Mouse (Mus musculus): ENCODE measurements at regions not wholly inside any gene's neighbourhood (a gene's known extent, or its start where the extent isn't known, plus 50 kb on each side); places are given as distances from the start of the nearest gene placed in this dataset.
A peak's percentile ranks its signal among the peaks of the same experiment; 100 is the strongest.

DNA sequence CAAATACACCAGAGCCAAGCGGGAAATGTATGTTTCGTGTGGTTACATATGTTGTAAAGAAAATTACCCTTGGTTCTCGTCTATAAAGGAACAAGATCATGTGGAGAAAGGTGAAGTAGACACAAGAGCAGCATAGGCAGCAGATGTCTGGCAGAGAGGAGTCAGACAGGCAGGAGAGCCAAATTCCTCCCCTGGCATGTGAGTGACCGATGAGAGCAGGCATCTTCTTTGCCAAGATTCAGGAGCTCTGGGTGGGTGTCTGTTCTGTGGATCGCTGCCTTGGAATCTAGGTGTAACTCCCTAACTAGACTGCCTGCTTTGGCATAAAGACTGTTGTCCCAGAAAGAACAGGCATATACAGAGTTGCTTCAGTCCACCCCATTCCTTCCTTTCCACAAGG, 275.1 kb upstream of the Col8a1 start:
- DNase-seq: no peak
- 80% methylated on average over 5 of the region's 5 CpGs for WGBS

DNA sequence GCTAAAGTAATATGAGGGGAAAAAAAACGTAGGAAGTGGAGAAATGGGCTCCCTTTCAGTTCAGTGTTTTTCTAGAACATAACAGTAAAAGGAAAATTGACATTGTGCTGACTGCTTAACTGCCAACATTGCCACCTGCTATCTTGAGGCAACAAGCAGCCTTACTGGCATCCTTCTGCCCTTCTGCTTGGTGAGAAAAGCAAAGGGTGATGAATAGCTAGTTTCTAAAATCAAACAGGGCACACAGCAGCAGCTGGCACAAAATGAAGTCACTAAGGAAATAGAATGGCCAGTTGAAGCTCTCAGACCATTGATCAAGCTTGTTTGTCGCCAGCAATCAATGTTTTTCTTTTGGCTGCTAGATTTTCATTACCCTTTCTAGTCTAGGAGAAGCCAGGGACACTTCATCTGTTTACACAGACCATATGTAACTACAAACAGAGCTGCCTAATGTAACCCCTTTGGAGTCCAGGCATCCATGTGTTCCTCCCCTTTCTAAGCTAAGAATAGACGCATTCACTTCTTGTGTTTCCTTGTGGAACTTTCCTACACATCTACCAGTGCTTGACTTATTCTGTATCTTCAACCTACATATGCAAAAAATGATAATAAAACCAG, 314.2 kb upstream of the Col8a1 start:
- Histone ChIP-seq H3K27ac (ENCODE audit: low read depth) (no peak overlapping the region), H3K4me2 (no peak overlapping the region), H3K27me3 (ENCODE audit: insufficient read depth, low read length) (no peaks in the 10 kb centered on the region), H3K36me3 (ENCODE audit: insufficient read depth) (no peaks in the 10 kb centered on the region), H3K4me3 (ENCODE audit: low read depth, low read length) (no peak overlapping the region), H3K9ac (no peak overlapping the region), H3K9me3 (ENCODE audit: low read depth, low read length) (no peaks in the 10 kb centered on the region), H3K4me1 (ENCODE audit: insufficient read depth) (no peaks in the 10 kb centered on the region)
- 52% methylated on average over 3 of the region's 3 CpGs for WGBS
- DNase-seq (peak; percentile 4), ATAC-seq (ENCODE audit: insufficient read depth) (no peak)
- TF ChIP-seq CTCF (IDR thresholded peaks at IDR 0.05; ENCODE audit: low read depth): no peak

More for the DNA sequence above, 275.1 kb upstream of the Col8a1 start:
- no peak overlapping the region for H3K27ac ChIP-seq (ENCODE audit: low read depth)
- H3K4me2 ChIP-seq: no peak overlapping the region
- TF ChIP-seq CTCF (IDR thresholded peaks at IDR 0.05; ENCODE audit: low read depth): no peak
- H3K9ac ChIP-seq: no peak overlapping the region
- H3K36me3 ChIP-seq (ENCODE audit: insufficient read depth): no peaks in the 10 kb centered on the region
- no peaks in the 10 kb centered on the region for H3K27me3 ChIP-seq (ENCODE audit: insufficient read depth, low read length)
- no peaks in the 10 kb centered on the region for H3K4me1 ChIP-seq (ENCODE audit: insufficient read depth)
- no peak overlapping the region for H3K4me3 ChIP-seq (ENCODE audit: low read depth, low read length)
- no peak for ATAC-seq (ENCODE audit: insufficient read depth)
- no peaks in the 10 kb centered on the region for H3K9me3 ChIP-seq (ENCODE audit: low read depth, low read length)

DNA sequence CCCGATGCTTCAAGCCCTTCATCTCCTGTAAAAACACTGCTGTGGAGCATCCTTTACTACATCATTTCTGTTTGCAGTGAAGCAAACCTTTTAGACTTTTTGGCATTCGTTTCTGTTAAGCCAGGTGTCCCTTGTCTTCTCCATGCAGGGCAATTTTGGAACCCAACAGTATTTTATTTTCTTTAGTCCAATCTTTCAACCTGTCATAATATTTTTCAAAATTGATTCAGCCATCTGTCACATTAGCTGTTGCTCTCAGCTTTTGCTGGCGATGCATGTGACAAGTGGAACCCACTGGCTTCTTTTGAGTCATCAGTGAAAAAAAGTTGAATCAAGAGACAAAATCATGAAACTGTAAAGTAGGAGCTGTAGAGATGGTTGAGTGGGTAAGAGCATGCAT, 317.9 kb upstream of the Col8a1 start:
- no peaks in the 10 kb centered on the region for H3K36me3 ChIP-seq (ENCODE audit: insufficient read depth)
- DNase-seq: no peak

DNA sequence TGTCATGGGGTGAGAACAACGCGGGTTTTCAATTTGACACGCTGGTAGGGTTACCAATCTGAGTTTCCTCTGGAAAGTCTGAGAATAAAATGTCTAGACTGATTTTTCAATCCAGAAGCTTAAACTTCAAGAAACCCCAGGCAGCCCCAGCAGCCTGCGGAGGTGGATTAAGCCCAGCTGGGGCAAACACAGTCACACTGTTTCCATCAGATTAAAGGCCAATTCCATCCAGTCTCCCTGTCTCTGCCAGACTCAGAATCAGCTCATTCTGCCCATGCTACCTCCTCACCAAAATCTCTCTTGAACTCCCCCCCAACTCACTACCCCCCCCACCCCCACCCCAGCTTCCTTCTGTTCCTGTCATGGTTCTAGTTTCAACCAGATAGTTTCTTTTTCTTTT, 307.9 kb upstream of the Dcbld2 start:
- no peaks in the 10 kb centered on the region for H3K36me3 ChIP-seq (ENCODE audit: insufficient read depth)
- no peak for ATAC-seq (ENCODE audit: insufficient read depth)
- 59% methylated on average over 4 of the region's 4 CpGs for WGBS

More for the DNA sequence above, 317.9 kb upstream of the Col8a1 start:
- Histone ChIP-seq H3K9ac (no peak overlapping the region), H3K27me3 (ENCODE audit: insufficient read depth, low read length) (no peaks in the 10 kb centered on the region), H3K4me1 (ENCODE audit: insufficient read depth) (no peaks in the 10 kb centered on the region), H3K4me3 (ENCODE audit: low read depth, low read length) (no peak overlapping the region), H3K9me3 (ENCODE audit: low read depth, low read length) (no peaks in the 10 kb centered on the region), H3K4me2 (no peak overlapping the region), H3K27ac (ENCODE audit: low read depth) (no peak overlapping the region)
- 72% methylated on average over 3 of the region's 3 CpGs for WGBS
- no peak for ATAC-seq (ENCODE audit: insufficient read depth)
- no peak for TF ChIP-seq CTCF (IDR thresholded peaks at IDR 0.05; ENCODE audit: low read depth)

DNA sequence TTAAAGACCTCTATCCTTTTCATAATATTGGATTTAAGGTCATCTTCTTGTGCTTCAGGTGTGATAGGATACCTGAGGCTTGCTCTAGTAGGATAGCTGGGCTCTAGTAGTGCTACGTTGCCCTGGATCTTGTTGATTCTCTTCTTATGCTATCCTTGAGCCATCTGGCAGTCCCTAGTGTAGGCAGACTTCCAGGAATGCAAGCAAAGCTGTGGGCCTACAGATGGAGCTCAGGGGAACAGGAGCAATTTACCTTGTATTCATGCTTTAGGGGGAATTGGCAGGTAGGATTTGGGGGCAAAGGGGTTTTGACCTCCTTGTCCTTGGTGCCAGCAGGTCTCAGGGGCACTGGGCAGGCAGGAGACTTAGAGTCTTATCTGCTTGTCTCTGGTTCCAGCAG, 297.8 kb upstream of the Dcbld2 start:
- H3K4me2 ChIP-seq: no peak overlapping the region
- ATAC-seq (ENCODE audit: insufficient read depth) (no peak), DNase-seq (no peak)
- H3K9me3 ChIP-seq (ENCODE audit: low read depth, low read length): no peaks in the 10 kb centered on the region
- H3K4me1 ChIP-seq (ENCODE audit: insufficient read depth): no peaks in the 10 kb centered on the region
- no peaks in the 10 kb centered on the region for H3K36me3 ChIP-seq (ENCODE audit: insufficient read depth)
- WGBS: 68% methylated on average over 1 of the region's 1 CpGs
- no peak for TF ChIP-seq CTCF (IDR thresholded peaks at IDR 0.05; ENCODE audit: low read depth)
- H3K27ac ChIP-seq (ENCODE audit: low read depth): no peak overlapping the region
- no peak overlapping the region for H3K9ac ChIP-seq
- no peak overlapping the region for H3K4me3 ChIP-seq (ENCODE audit: low read depth, low read length)
- H3K27me3 ChIP-seq (ENCODE audit: insufficient read depth, low read length): no peaks in the 10 kb centered on the region

More for the DNA sequence above, 307.9 kb upstream of the Dcbld2 start:
- no peak for TF ChIP-seq CTCF (IDR thresholded peaks at IDR 0.05; ENCODE audit: low read depth)
- Histone ChIP-seq H3K4me3 (ENCODE audit: low read depth, low read length) (no peak overlapping the region), H3K27ac (ENCODE audit: low read depth) (no peak overlapping the region), H3K9me3 (ENCODE audit: low read depth, low read length) (no peaks in the 10 kb centered on the region), H3K27me3 (ENCODE audit: insufficient read depth, low read length) (no peaks in the 10 kb centered on the region), H3K4me2 (no peak overlapping the region), H3K4me1 (ENCODE audit: insufficient read depth) (no peaks in the 10 kb centered on the region), H3K9ac (no peak overlapping the region)
- no peak for DNase-seq

DNA sequence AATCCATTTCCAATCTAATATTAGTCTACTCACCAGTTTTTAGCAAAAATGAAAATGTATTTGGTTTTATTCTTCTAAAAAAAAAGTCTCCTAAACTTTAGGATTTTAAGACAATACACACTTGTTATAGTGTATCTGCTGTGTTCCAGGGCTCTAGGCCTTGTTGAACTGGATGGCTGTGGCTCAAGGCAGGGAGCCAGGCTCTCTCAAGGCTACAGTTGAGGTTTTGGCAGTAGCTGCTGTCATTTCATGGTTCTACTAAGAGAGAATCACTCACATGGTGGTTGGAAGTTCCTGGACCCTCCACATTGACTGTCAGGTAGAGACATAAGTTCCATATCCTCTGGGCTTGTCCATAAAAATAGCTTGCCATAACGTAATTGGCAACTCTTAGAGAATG, 282.2 kb upstream of the Dcbld2 start:
- no peaks in the 10 kb centered on the region for H3K9me3 ChIP-seq (ENCODE audit: low read depth, low read length)
- WGBS: 67% methylated on average over 1 of the region's 1 CpGs
- H3K4me3 ChIP-seq (ENCODE audit: low read depth, low read length): no peak overlapping the region
- H3K27ac ChIP-seq (ENCODE audit: low read depth): no peak overlapping the region
- ATAC-seq (ENCODE audit: insufficient read depth) (no peak), DNase-seq (no peak)
- no peak overlapping the region for H3K4me2 ChIP-seq
- no peak for TF ChIP-seq CTCF (IDR thresholded peaks at IDR 0.05; ENCODE audit: low read depth)
- no peaks in the 10 kb centered on the region for H3K4me1 ChIP-seq (ENCODE audit: insufficient read depth)
- no peak overlapping the region for H3K9ac ChIP-seq
- no peaks in the 10 kb centered on the region for H3K27me3 ChIP-seq (ENCODE audit: insufficient read depth, low read length)
- H3K36me3 ChIP-seq (ENCODE audit: insufficient read depth): no peaks in the 10 kb centered on the region

DNA sequence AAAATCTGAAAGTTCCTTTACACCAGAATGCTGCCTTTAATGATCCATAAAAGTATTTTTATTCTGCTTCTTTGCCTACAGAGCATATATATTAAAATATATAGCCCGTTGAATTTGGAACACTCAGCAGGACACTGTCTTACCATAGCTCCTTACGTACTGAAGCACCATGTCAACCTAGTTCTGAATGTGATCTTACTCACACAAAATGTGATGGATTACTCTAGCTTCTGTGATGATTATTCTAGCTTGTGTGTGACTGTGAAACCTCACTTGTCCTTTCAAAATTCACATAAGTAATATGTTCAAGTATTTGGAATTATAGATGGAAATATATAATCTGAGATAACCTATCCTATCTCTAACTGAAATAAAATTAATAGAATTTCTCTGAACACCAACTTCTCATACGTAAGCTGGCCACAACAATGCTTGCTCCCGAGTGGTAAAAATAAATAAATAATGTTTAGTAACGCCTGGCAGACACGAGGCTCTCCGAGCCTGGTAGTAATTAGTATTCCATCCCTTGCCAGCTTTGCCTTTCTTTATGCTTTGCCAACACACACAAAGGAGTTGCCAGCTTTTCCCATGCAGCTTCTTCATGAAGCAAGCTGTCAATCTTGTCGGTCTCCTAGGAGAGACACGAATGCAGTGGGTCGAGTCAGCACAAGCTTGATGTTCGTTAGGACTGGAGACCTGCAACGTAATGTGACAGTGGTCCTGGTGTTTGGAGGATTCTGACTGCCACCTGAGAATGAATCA, 271.9 kb upstream of the Dcbld2 start:
- 73% methylated on average over 12 of the region's 12 CpGs for WGBS
- ATAC-seq (ENCODE audit: insufficient read depth): no peak

More for the DNA sequence above, 271.9 kb upstream of the Dcbld2 start:
- H3K9me3 ChIP-seq (ENCODE audit: low read depth, low read length): no peaks in the 10 kb centered on the region
- H3K27ac ChIP-seq (ENCODE audit: low read depth): no peak overlapping the region
- no peaks in the 10 kb centered on the region for H3K4me1 ChIP-seq (ENCODE audit: insufficient read depth)
- H3K36me3 ChIP-seq (ENCODE audit: insufficient read depth): no peaks in the 10 kb centered on the region
- TF ChIP-seq CTCF (IDR thresholded peaks at IDR 0.05; ENCODE audit: low read depth): no peak
- H3K4me2 ChIP-seq: no peak overlapping the region
- no peaks in the 10 kb centered on the region for H3K27me3 ChIP-seq (ENCODE audit: insufficient read depth, low read length)
- DNase-seq: no peak
- H3K4me3 ChIP-seq (ENCODE audit: low read depth, low read length): no peak overlapping the region
- no peak overlapping the region for H3K9ac ChIP-seq

Data from lung, embryonic 14.5 days (tissue).